In genomic region chr13:28531534-28531999, GRCm38 (mm10) we compare ENCODE assay signal across 9 mouse cellular contexts.
A peak's percentile ranks its signal among the peaks of the same experiment; 100 is the strongest.
DNase-seq lines count a peak whose midpoint lies in the region; ATAC-seq lines count a peak whose summit lies in the region.
"Had no signal": no experiment of that assay in that cellular context is flagged by ENCODE, and none has a peak within 500 bp of the region (broad histone marks: within the 10 kb centered on the region; RNA-seq: fewer than 3 reads in every experiment).

No protein-coding gene starts in this region.

- no peak overlapping the region for H3K4me3 ChIP-seq in kidney, embryonic 15.5 days (replicated peaks)

- no peaks in the 10 kb centered on the region for H3K36me3 ChIP-seq in kidney, embryonic 15.5 days

- 58% methylated on average over 5 of the region's 5 CpGs for WGBS in kidney, embryonic 15.5 days

- H3K4me2 ChIP-seq in kidney, embryonic 15.5 days, result no peak overlapping the region

- H3K9me3 ChIP-seq in kidney, embryonic 15.5 days (replicated peaks), result peaks cover 4% of the 10 kb centered on the region; the same call in 1 of the 2 replicates

- H3K27ac ChIP-seq in kidney, embryonic 15.5 days, result peak overlapping the region; percentile 83
- H3K27ac ChIP-seq: stomach, postnatal 0 days had no signal

- no peaks in the 10 kb centered on the region for H3K27me3 ChIP-seq in kidney, embryonic 15.5 days

- DNase-seq in embryo, embryonic 10 days (ENCODE audit: low spot score), result peak; percentile 32
- no peak for DNase-seq in embryo, embryonic 10.5 days (ENCODE audit: low spot score)
- DNase-seq in ovary, postnatal 36 days (ENCODE audit: low spot score), result peak; percentile 9
- no peak for DNase-seq in ovary, postnatal 10 days (ENCODE audit: low spot score)
- peak; percentile 22 to 44 for DNase-seq in lung, postnatal 4 days
- no peak for DNase-seq in left cerebral cortex, adult 18-20 months (ENCODE audit: low spot score in 2 of 2)

- peak; percentile 48 for ATAC-seq in kidney, embryonic 15.5 days (replicated peaks; ENCODE audit: low FRiP score)
- ATAC-seq in activated CD4-positive, CD25-positive, alpha-beta regulatory T cell, adult 4 months, result no peak

- peaks cover 17% of the 10 kb centered on the region for H3K4me1 ChIP-seq in kidney, embryonic 15.5 days

- no peak overlapping the region for H3K9ac ChIP-seq in kidney, embryonic 15.5 days

Comparison
In these comparisons a context has a peak if more than half of its experiments do, and no peak if none do; other contexts are left out.
1. DNase-seq: peak in embryo, embryonic 10 days (single experiment), ovary, postnatal 36 days (single experiment) and lung, postnatal 4 days (2 of 2); none in embryo, embryonic 10.5 days (single experiment), ovary, postnatal 10 days (single experiment) and left cerebral cortex, adult 18-20 months (0 of 2).